Mouse (Mus musculus) intestine, embryonic 14.5 days (tissue): ENCODE results near the gene Ppih. TPM values are rescaled to one million over a fixed set of nuclear protein-coding genes. Genes with fewer than 3 reads are reported as not detected.
A peak's percentile ranks its signal among the peaks of the same experiment; 100 is the strongest.
"Not testable (repeated sequence)": the region's sequence is repeated elsewhere in the genome, so short reads cannot be mapped to it uniquely, and the experiment has no call there.

Experiments
- ATAC-seq: fragments of 200-750 bp; cut with Nextera tagmentation; replicated peaks from 2 replicates; pipeline ENCODE4 v1.8.0; 2017; ENCODE audit warnings: low read depth, moderate number of reproducible peaks, moderate TSS enrichment, moderate library complexity; ENCODE audit not compliant: low FRiP score, low TSS enrichment
- DNase-seq: peaks from one replicate; pipeline ENCODE4 v3.0.0-alpha.2; 2018; ENCODE audit warnings: low spot score
- H3K27ac ChIP-seq: fragments of 300-500 bp; sonication (generic); 2 replicates; pipeline ENCODE4 v1.5.1; 2014; ENCODE audit warnings: low read depth, mild to moderate bottlenecking, control low read depth
- H3K27me3 ChIP-seq: fragments of 300-500 bp; sonication (generic); replicated peaks from 2 replicates; pipeline ENCODE4 v1.6.1; 2014; ENCODE audit warnings: low read length, control low read depth; ENCODE audit not compliant: control insufficient read depth, insufficient read depth
- H3K36me3 ChIP-seq: fragments of 300-500 bp; sonication (generic); 2 replicates; pipeline ENCODE4 v1.6.1; 2014; ENCODE audit warnings: low read length, control low read depth; ENCODE audit not compliant: control insufficient read depth, insufficient read depth
- H3K4me1 ChIP-seq: fragments of 300-500 bp; sonication (generic); replicated peaks from 2 replicates; pipeline ENCODE4 v1.6.1; 2014; ENCODE audit warnings: low read length, control low read depth, mixed read lengths; ENCODE audit not compliant: control insufficient read depth, insufficient read depth
- H3K4me2 ChIP-seq: fragments of 300-500 bp; sonication (generic); 2 replicates; pipeline ENCODE4 v1.6.1; 2014; ENCODE audit warnings: low read length
- H3K4me3 ChIP-seq: fragments of 300-500 bp; sonication (generic); 2 replicates; pipeline ENCODE4 v1.5.1; 2014; ENCODE audit warnings: low read depth, low read length, control low read depth, mixed read lengths
- H3K9ac ChIP-seq: fragments of 300-500 bp; sonication (generic); 2 replicates; pipeline ENCODE4 v1.6.1; 2014; ENCODE audit warnings: mild to moderate bottlenecking, low read length
- H3K9me3 ChIP-seq: fragments of 300-500 bp; sonication (generic); 2 replicates; pipeline ENCODE4 v1.6.1; 2016; ENCODE audit warnings: low read length, control low read depth; ENCODE audit not compliant: control insufficient read depth
- WGBS: fragments of 180-500 bp; shearing (Covaris S2); extraction: QIAGEN DNeasy Blood & Tissue Kit; methylation state at CpG from one replicate; pipeline ENCODE4 v1.1.7; 2014; 5-methylcytosine and 5-hydroxymethylcytosine counted together
- polyA plus RNA-seq: library from polyadenylated mRNA; unstranded; fragments of >200 nt; fragmentation: Nextera tagmentation; extraction: Ambion mirVana; gene quantifications from 2 replicates; pipeline ENCODE4 v1.2.1, GENCODE M21; 2014

Gene Ppih
- polyA plus RNA-seq, 1 experiment from 2014 or later = 110 TPM

DNA sequence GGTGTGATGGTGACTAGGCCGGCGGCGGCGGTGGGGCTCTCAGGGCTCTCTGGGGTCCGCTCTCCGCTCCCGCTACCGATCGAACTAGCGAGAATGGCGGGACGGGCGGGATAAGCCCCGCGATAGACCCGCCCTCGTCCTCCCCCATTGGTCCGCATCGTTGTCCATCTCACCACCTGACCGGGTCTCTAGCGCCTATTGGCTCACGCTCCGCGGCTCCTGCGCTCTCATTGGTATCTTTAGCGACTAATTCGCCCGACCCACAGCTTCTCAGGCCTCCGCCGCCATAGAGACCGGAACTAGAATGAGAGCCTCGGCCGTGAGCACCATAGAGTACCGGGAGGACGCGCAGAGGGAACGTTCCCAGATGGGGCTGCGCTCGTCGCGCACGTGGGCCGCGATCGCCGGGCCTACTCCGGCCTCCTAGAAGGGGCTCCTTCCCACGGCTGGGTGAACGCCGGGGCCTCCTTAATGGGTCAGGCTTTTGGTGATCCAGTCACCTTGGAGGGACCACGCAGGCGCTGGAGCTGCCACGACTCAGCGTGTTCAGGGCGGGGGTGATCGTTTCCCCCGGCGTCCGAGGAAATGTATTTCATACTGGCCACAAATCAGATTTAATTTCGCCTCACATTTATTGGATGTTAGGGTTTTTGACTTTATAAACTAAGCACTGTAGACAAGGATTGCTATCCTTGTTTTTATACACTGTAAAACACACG lies 25.8 kb downstream of the Ppih start, which contains the start of gene Ybx1:
Gene Ybx1 (minus strand): TSS at position 190 of the 719 bp plus-strand sequence.
- Histone ChIP-seq H3K9ac (peak within 1 kb of the TSS; percentile 89), H3K27ac (peak within 1 kb of the TSS; percentile 74), H3K4me2 (peak within 1 kb of the TSS; percentile 91), H3K9me3 (no peaks in the 10 kb centered on the region), H3K4me1 (peaks cover 18% of the 10 kb centered on the region), H3K4me3 (peak within 1 kb of the TSS; percentile 97), H3K27me3 (no peaks in the 10 kb centered on the region), H3K36me3 (peaks cover 21% of the 10 kb centered on the region)
- peak; percentile 100 for DNase-seq
- under 1% methylated on average over 55 of the region's 61 CpGs for WGBS
- ATAC-seq = peak; percentile 100

DNA sequence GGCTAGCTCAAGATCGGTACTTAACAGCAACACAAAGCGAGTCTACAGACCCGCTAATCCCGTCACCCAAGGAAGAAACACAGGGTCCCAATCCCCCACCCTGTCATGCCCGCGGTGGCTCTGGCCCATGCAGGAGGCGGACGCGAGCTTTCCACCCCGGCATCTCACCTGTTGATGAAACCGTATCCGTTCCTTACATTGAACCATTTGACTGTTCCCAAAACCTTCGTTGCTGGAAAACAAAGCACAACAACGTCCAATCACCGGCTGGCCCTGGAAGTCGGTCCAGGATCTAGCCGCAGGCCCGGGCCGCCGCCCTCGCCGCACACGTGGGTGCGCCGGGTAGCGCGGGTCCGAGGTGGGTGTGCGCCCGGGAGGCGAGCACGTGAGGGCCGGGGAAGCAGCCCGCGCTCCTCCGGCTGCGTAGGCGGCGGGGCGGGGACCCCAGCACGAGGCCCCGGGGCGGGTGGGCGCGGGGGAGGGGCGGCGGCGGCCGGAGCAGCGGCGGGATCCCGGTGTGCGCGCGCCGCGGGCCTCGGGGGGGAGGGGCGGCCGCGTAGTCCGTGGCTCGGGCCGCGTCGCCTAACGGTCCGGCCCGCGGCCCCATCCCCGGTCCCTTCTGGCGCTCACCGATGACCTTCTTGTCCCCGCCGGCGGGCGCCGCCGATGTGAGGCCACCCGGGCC lies 26.6 kb downstream of the Ppih start:
- no peaks in the 10 kb centered on the region for H3K27me3 ChIP-seq
- H3K4me1 ChIP-seq = peaks cover 18% of the 10 kb centered on the region
- H3K36me3 ChIP-seq = peaks cover 24% of the 10 kb centered on the region
- peak; percentile 41 for ATAC-seq
- peak overlapping the region; percentile 97 for H3K4me3 ChIP-seq
- peak overlapping the region; percentile 91 for H3K4me2 ChIP-seq
- H3K27ac ChIP-seq = peak overlapping the region; percentile 74
- peak overlapping the region; percentile 89 for H3K9ac ChIP-seq
- under 1% methylated on average over 61 of the region's 80 CpGs for WGBS
- DNase-seq = peak; percentile 76
- H3K9me3 ChIP-seq = no peaks in the 10 kb centered on the region

DNA sequence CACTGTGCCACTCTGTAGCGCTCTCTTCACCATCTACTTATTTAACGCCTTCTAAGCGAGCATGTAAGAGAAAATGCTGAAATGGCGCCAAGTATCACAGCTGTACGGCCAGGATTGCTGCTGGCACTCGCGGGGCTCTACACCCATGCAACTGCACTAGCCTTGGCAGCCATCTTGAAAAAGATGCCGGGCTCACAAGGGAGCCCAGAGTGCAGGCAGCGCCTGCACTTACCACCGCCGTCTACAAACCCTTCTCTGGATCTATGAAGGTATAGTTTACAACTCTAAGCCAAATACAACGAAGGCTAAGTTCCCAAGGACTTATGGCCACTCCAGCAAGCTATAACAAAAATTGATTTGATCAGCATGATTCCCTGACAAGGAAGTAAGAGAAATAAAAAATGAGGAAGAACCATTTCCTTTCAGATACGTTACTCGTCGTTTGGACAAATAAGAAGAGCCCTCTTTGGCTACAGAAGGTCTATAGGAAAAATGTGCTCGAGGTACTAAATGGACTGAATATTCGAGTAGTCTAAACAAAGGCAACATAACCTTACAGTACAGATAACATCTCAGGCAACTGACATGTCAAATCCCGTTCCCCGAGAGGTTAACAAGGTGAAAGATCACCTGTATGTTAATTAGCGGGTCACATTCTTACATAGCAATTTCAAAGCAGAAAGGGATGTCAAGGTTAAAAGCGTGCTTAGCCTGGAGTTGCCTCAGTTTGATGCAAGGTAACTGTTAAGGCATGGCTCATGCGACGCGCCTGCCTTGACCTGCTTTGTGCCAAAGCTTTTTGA lies 27.4 kb downstream of the Ppih start:
- WGBS = under 1% methylated on average over 24 of the region's 24 CpGs
- DNase-seq = peak; percentile 68

DNA sequence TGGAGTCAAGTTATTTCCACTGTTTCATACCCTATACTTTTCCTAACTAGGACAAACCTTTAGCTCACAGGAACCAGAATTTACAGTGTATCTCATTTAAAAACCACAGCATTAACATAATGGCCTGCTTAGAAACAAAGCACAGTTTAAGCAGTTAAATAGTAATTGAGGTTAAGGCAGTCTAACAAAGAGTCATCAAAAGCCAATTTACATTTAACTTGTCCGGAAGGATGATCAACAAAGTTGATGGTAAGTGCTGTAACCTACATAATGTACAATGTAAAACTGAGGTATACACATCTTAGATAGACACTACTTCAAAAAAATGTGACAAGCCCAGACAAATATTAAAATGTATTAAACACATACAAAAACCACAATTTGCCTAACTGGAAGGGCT lies 28.4 kb downstream of the Ppih start:
- Histone ChIP-seq H3K27me3 (no peaks in the 10 kb centered on the region), H3K27ac (no peak overlapping the region), H3K9me3 (no peaks in the 10 kb centered on the region), H3K36me3 (peaks cover 36% of the 10 kb centered on the region), H3K9ac (no peak overlapping the region; the same call in 1 of the 2 replicates), H3K4me3 (peak overlapping the region; percentile 97), H3K4me2 (peak overlapping the region; percentile 91), H3K4me1 (peaks cover 18% of the 10 kb centered on the region)
- 86% methylated on average over 1 of the region's 1 CpGs for WGBS
- DNase-seq (no peak), ATAC-seq (no peak)

More for the DNA sequence above, 27.4 kb downstream of the Ppih start:
- Histone ChIP-seq H3K9me3 (no peaks in the 10 kb centered on the region), H3K4me2 (peak overlapping the region; percentile 91), H3K36me3 (peaks cover 30% of the 10 kb centered on the region), H3K4me3 (peak overlapping the region; percentile 97), H3K9ac (peak overlapping the region; percentile 89), H3K27me3 (no peaks in the 10 kb centered on the region), H3K4me1 (peaks cover 18% of the 10 kb centered on the region), H3K27ac (peak overlapping the region; percentile 74)
- ATAC-seq = no peak

DNA sequence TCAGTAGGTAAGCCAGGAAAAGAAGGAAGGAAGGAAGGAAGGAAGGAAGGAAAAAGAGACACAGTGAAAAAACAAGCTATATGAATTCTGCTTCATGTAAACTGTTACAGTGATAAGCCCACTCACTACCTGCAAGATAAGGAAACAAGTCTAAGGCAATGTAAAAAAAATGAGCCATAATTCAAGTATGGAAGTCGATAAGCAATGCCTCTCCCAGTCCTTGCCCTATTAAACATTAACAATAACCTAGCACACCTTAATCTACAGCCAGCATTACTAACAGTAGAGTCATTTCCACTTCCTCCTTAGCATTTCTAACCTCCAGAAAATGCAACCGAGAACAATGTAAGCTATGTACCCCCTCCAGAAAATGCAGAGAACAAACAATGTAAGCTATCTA lies 35.0 kb downstream of the Ppih start:
- 70% methylated on average over 2 of the region's 2 CpGs for WGBS
- H3K4me3 ChIP-seq = no peak overlapping the region
- peak overlapping the region; percentile 13 for H3K4me2 ChIP-seq
- no peak overlapping the region for H3K9ac ChIP-seq
- H3K4me1 ChIP-seq = peaks cover 3% of the 10 kb centered on the region
- no peaks in the 10 kb centered on the region for H3K27me3 ChIP-seq
- peak; percentile 68; the same call in 1 of the 2 replicates for ATAC-seq
- no peaks in the 10 kb centered on the region for H3K9me3 ChIP-seq
- DNase-seq = no peak
- peaks cover 73% of the 10 kb centered on the region for H3K36me3 ChIP-seq
- H3K27ac ChIP-seq = peak overlapping the region; percentile 34

DNA sequence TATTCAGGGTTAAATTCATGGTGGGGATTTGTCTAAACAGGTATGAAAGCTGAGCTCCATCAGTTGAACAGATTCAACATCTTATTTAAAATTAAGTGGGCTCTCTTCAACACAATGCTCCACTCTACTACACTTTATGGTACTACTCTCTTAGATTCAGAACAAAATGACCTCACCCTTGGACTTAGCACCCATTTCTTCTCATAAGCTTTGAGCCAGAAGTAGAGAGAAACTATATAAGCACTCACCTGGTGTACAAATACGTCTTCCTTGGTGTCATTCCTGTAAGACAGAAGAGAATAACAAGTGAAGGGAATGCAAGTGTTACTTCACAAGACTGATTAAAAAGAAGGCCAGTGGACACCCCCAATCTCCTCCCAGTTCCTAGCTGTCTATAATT lies 35.5 kb downstream of the Ppih start:
- no peak for DNase-seq
- Histone ChIP-seq H3K4me2 (peak overlapping the region; percentile 13; the same call in 1 of the 2 replicates), H3K4me1 (peaks cover 3% of the 10 kb centered on the region), H3K36me3 (peaks cover 73% of the 10 kb centered on the region), H3K9me3 (no peaks in the 10 kb centered on the region), H3K9ac (no peak overlapping the region), H3K27ac (no peak overlapping the region), H3K4me3 (no peak overlapping the region), H3K27me3 (no peaks in the 10 kb centered on the region)
- 73% methylated on average over 1 of the region's 1 CpGs for WGBS
- ATAC-seq = no peak; the same call in 1 of the 2 replicates

DNA sequence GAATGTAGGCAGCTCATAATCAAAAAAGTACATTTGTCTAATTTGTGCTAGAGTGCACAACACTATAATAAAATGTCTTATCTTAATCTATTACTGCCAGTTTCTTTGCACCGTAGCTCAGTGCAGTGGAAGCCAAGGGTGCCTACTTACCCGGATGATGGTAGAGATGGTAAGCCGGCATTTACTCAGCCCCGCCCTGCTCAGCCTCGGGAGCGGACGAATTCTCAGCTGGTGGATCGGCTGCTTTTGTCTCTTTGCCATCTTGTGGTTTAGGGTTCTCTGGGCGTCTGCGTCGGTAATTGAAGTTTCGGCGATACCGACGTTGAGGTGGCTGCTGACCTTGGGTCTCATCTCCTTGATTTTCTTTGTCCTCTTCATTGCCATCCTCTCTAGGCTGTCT lies 41.6 kb downstream of the Ppih start:
- not testable (repeated sequence) for H3K4me1 ChIP-seq, H3K9ac ChIP-seq, H3K27me3 ChIP-seq, ATAC-seq, H3K9me3 ChIP-seq, H3K4me2 ChIP-seq, H3K27ac ChIP-seq, H3K4me3 ChIP-seq, DNase-seq
- 92% methylated on average over 15 of the region's 15 CpGs for WGBS
- peaks cover 91% of the 10 kb centered on the region for H3K36me3 ChIP-seq

DNA sequence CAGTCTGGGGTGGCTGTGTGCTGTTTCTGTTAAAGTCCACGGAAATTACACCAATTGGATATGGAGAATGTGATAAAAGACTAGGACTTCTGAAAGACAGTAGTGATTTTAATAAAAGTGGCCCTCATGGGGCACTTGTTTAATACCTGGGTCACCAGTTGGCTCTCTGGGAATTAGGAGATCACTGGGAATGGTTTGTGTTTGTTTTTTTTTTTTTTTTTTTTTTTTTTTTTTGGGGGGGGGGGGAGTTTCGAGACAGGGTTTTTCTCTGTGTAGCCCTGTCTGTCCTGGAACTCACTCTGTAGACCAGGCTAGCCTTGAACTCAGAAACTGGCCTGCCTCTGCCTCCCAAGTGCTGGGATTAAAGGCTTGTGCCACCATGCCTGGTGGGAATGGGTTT lies 44.6 kb downstream of the Ppih start:
- WGBS = 72% methylated on average over 2 of the region's 2 CpGs
- ATAC-seq (no peak), DNase-seq (no peak)
- Histone ChIP-seq H3K36me3 (peaks cover 91% of the 10 kb centered on the region), H3K9ac (no peak overlapping the region), H3K4me2 (no peak overlapping the region), H3K27me3 (no peaks in the 10 kb centered on the region), H3K4me1 (no peaks in the 10 kb centered on the region), H3K27ac (no peak overlapping the region), H3K9me3 (no peaks in the 10 kb centered on the region), H3K4me3 (no peak overlapping the region)
